Mouse (Mus musculus): Measurements from ENCODE around the gene Pcyt2. TPM values are rescaled to one million over a fixed set of nuclear protein-coding genes. Genes with fewer than 3 reads are reported as not detected.

The Pcyt2 gene
- polyA plus RNA-seq, 1 experiment from 2014 or later: 108 TPM

DNA sequence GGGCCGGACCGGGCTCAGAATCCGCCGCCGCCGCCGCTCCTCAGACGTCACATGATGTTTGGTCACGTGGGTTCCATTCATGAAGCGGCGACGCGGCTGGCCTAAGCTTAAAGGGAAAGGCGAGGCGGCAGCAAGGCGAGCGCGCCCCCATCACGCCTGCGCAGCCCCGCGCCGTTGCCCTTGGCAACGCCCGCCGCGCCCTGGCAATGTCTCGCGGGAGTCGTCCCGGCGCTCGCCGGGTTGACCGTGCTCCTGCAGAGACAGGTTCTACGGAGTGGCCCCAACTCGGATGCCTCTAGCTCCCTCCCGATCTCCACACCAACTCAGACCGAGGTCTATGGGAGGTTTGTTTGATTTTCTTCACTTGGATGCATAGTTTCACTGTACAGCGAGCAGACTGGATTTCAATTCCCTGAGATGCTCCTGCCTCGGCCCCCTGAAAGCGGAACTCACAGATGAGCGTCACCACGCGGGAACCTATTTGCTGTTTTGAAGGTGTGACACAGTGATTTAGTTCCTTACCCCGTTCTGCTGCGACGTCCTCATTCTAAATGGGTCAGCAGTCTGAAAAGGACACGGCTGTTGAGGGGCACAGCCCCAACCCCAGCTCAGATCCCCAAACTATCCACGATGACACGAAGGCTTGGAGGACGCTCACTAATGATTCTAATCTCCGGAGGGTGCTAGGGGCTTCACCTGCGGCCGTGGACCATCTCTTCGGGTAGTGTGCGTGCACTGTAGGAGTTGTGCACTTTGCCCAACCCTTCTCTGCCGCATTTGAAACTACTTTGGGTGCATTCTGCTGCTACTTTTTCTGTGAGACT, 16.0 kb upstream of the Pcyt2 start, which contains the start of gene Mafg:
Mafg (minus strand) TSS at position 81 of the 824 bp plus-strand sequence.
- TF ChIP-seq CTCF (IDR thresholded peaks at IDR 0.05): no peak
- H3K27me3 ChIP-seq: no peaks in the 10 kb centered on the region
- POLR2A ChIA-PET: interaction anchor here (0.9 to 1.6 kb wide), 3 partner anchors 9 to 18 kb away, joined by 3 to 8 read pairs (median 3); partner anchors contain the start of gene Pycr1
- in situ Hi-C loops (cut with MboI; ENCODE audit: low pct_unique_long_range_greater_than_20kb): no loop called here
- DNase-seq (ENCODE audit: low read depth, low spot score) (no peak), ATAC-seq (peak; percentile 42)
- CTCF ChIA-PET: interaction anchor here (0.7 to 1.2 kb wide), 2 partner anchors 10 to 143 kb away, joined by 3 read pairs; no protein-coding TSS in a partner anchor

DNA sequence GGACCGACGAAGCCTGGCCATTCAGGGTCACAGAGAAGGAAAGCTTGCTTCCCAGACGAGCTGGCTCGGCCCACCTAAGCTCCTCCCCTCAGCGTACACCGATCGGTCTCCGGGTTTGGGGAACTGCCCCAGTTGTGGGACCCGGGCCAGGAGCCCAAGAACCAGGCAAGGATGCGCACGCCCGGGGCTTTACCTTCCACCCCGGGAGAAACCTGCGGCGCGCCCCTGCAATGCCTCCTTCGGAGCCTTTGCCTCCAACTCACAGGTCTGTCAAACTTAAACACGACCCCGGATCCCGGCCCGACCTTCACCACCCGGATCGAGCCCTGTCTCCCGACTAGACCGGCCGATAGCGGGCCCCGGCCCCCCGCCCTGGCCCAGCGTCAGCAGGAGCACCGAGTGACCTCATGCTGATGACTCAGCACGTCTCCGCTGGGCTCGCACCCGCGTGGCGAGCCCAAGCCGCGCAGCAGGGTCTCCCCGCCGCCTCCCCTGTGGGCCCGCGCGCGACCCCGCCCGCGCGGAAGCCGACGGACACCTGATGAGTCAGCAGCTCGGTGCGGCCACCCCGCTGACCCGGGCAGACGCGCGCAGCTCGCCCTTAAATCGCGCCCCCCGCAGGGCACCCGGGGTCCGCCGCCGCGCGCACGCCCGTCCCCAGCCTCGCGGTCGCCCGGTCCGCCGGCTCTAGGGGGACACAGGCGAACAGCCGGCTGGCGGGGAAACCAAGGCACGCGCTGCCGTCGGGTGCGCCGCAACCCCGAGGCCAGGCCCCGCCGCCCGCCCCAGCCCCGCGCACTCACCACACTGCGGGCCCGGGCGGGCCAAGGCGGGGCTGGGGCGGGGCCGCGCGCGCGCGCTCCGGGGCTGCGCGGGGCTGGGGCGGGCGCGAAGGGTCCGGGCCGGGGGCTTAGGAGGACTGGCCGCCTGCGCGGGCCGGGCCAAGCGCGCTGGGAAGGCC, 15.1 kb upstream of the Pcyt2 start:
- no peaks in the 10 kb centered on the region for H3K27me3 ChIP-seq
- POLR2A ChIA-PET: interaction anchor here (0.7 to 1.6 kb wide), 4 partner anchors 8 to 165 kb away, joined by 3 to 8 read pairs (median 3); partner anchors contain the start of genes Arl16 and Pycr1
- no peak for TF ChIP-seq CTCF (IDR thresholded peaks at IDR 0.05)
- in situ Hi-C loops (cut with MboI; ENCODE audit: low pct_unique_long_range_greater_than_20kb): no loop called here
- CTCF ChIA-PET: interaction anchor here (1.2 kb wide), 1 partner anchor 9 kb away, joined by 3 read pairs; no protein-coding TSS in a partner anchor
- DNase-seq (ENCODE audit: low read depth, low spot score): no peak
- peak; percentile 24 for ATAC-seq

- DNase-seq (ENCODE audit: low read depth, low spot score) (no peak), ATAC-seq (no peak)
- no peak for TF ChIP-seq CTCF (IDR thresholded peaks at IDR 0.05)
- ChIA-PET CTCF (interaction anchor here (1.4 to 2.6 kb wide), 2 partner anchors 65 to 144 kb away, joined by 3 to 6 read pairs; no protein-coding TSS in a partner anchor), POLR2A (interaction anchor here (0.6 to 1.6 kb wide), 7 partner anchors 10 to 164 kb away, joined by 3 to 8 read pairs (median 3); partner anchors contain the start of genes Arl16 and Pycr1)
- in situ Hi-C loops (cut with MboI; ENCODE audit: low pct_unique_long_range_greater_than_20kb): no loop called here
- no peaks in the 10 kb centered on the region for H3K27me3 ChIP-seq
Measured at GRCm38 (mm10) chr11:120631726-120632448, 14.2 kb upstream of the Pcyt2 start.

DNA sequence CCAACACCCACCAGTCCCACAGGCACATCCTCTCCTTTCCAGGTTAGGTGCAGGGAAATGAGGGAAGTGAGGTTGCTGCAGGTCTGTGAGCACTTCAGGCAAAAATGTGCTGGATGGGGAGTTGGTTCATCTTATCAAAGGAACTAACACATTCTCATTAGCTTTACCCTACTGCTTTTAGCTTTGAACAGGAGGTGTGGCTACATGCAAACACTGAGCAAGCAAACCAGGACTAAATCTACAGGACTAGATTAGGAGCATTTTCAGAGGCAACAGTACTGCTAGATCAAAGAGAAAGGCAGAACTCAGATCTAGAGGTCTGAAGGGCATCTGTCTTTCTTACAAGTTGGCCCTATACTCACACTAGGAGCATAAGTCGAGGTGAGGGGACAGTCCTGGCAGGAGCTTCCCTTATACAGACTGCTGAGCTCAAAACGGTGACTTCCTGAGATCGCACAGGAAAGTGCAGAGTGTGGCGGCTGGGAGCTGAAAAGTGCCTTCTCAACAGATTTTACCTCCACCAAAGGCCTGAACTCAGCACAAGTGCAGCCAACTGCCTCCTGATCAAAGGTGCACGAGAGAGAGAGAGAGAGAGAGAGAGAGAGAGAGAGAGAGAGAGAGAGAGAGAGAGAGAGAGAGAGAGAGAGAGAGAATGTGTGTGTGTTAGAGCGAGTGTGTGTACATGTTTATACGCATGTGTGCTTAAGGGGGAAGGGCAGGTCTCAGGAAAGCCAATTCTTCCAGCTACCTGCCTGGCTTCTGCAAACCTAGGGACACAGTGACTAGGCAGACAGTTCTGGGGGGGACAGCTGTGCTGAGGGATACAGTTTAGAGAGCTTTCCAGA, 13.4 kb upstream of the Pcyt2 start:
- POLR2A ChIA-PET: interaction anchor here (0.6 to 1.6 kb wide), 6 partner anchors 11 to 395 kb away, joined by 3 to 5 read pairs (median 3); no protein-coding TSS in a partner anchor
- no peak for DNase-seq (ENCODE audit: low read depth, low spot score)
- no peak for TF ChIP-seq CTCF (IDR thresholded peaks at IDR 0.05)
- H3K27me3 ChIP-seq: no peaks in the 10 kb centered on the region
- no peak for ATAC-seq
- in situ Hi-C loops (cut with MboI; ENCODE audit: low pct_unique_long_range_greater_than_20kb): no loop called here
- CTCF ChIA-PET: interaction anchor here (0.9 to 2.6 kb wide), 5 partner anchors 9 to 145 kb away, joined by 3 to 6 read pairs (median 4); no protein-coding TSS in a partner anchor

- ATAC-seq: no peak
- ChIA-PET CTCF (interaction anchor here (0.9 to 2.6 kb wide), 5 partner anchors 10 to 146 kb away, joined by 3 to 6 read pairs (median 4); no protein-coding TSS in a partner anchor), POLR2A (interaction anchor here (0.9 to 1.6 kb wide), 3 partner anchors 32 to 81 kb away, joined by 3 to 5 read pairs (median 3); no protein-coding TSS in a partner anchor)
- H3K27me3 ChIP-seq: no peaks in the 10 kb centered on the region
- no peak for DNase-seq (ENCODE audit: low read depth, low spot score)
- in situ Hi-C loops (cut with MboI; ENCODE audit: low pct_unique_long_range_greater_than_20kb): no loop called here
- no peak for TF ChIP-seq CTCF (IDR thresholded peaks at IDR 0.05)
Measured at GRCm38 (mm10) chr11:120630401-120630871, 12.7 kb upstream of the Pcyt2 start.

DNA sequence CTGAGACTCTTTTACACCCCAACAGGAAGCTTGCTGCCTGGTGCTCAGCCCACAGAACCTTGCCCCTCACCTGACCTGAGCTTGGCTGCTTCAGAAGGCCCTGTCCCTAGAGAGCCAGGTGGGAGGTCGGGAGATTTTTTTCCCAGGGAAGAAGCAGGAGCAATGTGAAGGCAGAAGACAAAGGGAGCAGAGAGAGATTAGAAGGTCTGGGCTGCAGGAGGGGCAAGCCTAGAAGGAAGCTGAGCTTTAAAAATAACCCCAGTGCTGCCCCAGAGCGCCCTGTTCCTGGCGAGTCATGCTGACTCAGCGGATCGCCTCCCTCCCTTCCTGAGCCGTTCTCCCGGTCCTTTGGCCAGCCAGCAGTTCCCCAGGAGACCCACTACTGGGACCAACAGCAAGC, 12.2 kb upstream of the Pcyt2 start:
- in situ Hi-C loops (cut with MboI; ENCODE audit: low pct_unique_long_range_greater_than_20kb): loop anchor here (5.0 kb wide), 1 partner anchor 82 kb away; the partner anchor contains the start of genes Cenpx and Lrrc45
- no peaks in the 10 kb centered on the region for H3K27me3 ChIP-seq
- TF ChIP-seq CTCF (IDR thresholded peaks at IDR 0.05): no peak
- ATAC-seq (no peak), DNase-seq (ENCODE audit: low read depth, low spot score) (no peak)
- ChIA-PET POLR2A (interaction anchor here (0.6 to 1.6 kb wide), 3 partner anchors 44 to 81 kb away, joined by 3 to 6 read pairs (median 5); no protein-coding TSS in a partner anchor), CTCF (interaction anchor here (0.9 to 2.6 kb wide), 3 partner anchors 11 to 146 kb away, joined by 3 to 6 read pairs (median 4); no protein-coding TSS in a partner anchor)

DNA sequence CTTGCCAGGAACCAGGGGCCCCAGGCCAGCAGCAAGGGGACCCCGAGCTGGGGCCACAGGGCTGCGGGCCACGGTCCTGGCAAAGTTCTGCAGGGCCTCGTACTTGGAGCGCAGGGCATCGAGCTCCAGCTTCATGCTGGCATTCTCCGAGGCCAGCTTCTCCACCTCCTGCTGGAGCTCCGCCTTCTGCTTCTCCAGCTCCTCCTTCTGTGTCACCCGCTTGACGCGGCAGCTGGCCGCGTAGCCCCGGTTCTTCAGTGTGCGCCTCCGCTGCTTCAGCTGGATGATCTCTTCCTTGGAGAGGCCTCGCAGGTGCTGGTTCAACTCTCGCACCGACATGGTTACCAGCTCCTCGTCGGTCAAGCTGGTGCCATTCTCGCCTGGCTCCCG, 11.6 kb upstream of the Pcyt2 start:
- no peak for TF ChIP-seq CTCF (IDR thresholded peaks at IDR 0.05)
- in situ Hi-C loops (cut with MboI; ENCODE audit: low pct_unique_long_range_greater_than_20kb): loop anchor here (5.0 kb wide), 1 partner anchor 83 kb away; the partner anchor contains the start of genes Cenpx and Lrrc45
- ChIA-PET CTCF (interaction anchor here (2.6 kb wide), 1 partner anchor 147 kb away, joined by 6 read pairs; no protein-coding TSS in a partner anchor), POLR2A (interaction anchor here (0.6 to 0.9 kb wide), 3 partner anchors 45 to 54 kb away, joined by 3 to 6 read pairs (median 3); no protein-coding TSS in a partner anchor)
- no peaks in the 10 kb centered on the region for H3K27me3 ChIP-seq
- no peak for ATAC-seq
- no peak for DNase-seq (ENCODE audit: low read depth, low spot score)
